Mouse (Mus musculus) adrenal gland, adult (tissue): ENCODE results near the gene Zfp788.
"Not testable (repeated sequence)": the region's sequence is repeated elsewhere in the genome, so short reads cannot be mapped to it uniquely, and the experiment has no call there.

Experiments
- DNase-seq, 2 experiments: peaks; one replicate each; pipeline ENCODE4 v3.0.0; 2022 to 2023; ENCODE audit warnings: low spot score in 1 of 2; ENCODE audit not compliant: inconsistent age in 2 of 2

The Zfp788 gene

GRCm38 (mm10) chr7:41632409-41633220 lies at the start of gene Zfp788:
Gene Zfp788, plus strand, starts transcription at chr7:41633203.
- DNase-seq, result peak; percentile 97 to 98

- DNase-seq, result not testable (repeated sequence)
Measured at GRCm38 (mm10) chr7:41587831-41588230, 45.2 kb upstream of the Zfp788 start.

GRCm38 (mm10) chr7:41598615-41599014 lies 34.4 kb upstream of the Zfp788 start:
- DNase-seq, result no peak

GRCm38 (mm10) chr7:41599034-41599813 lies 33.8 kb upstream of the Zfp788 start, which contains the start of gene 2610021A01Rik:
Gene 2610021A01Rik, plus strand, starts transcription at chr7:41599230.
- peak; percentile 94 to 97 for DNase-seq

- no peak for DNase-seq
Measured at GRCm38 (mm10) chr7:41599932-41600548, 33.0 kb upstream of the Zfp788 start.

- no peak for DNase-seq
Measured at GRCm38 (mm10) chr7:41611654-41612053, 21.3 kb upstream of the Zfp788 start.

- not testable (repeated sequence) for DNase-seq
Measured at GRCm38 (mm10) chr7:41616241-41616640, 16.8 kb upstream of the Zfp788 start.

GRCm38 (mm10) chr7:41633221-41633984 lies 400 bp downstream of the Zfp788 start:
- peak; percentile 92 to 98 for DNase-seq

GRCm38 (mm10) chr7:41674326-41674725 lies 41.3 kb downstream of the Zfp788 start:
- DNase-seq, result not testable (repeated sequence)
